Mouse (Mus musculus) myocyte (in vitro differentiated cells): Measurements from ENCODE around the gene Tlr2. TPM values are rescaled to one million over a fixed set of nuclear protein-coding genes. Genes with fewer than 3 reads are reported as not detected.

Source experiments
- H3K27me3 ChIP-seq: one replicate; pipeline ENCODE4 v1.6.1; 2011; ENCODE audit not compliant: control insufficient read depth, insufficient read depth, insufficient read length
- H3K36me3 ChIP-seq: one replicate; pipeline ENCODE4 v1.6.1; 2011; ENCODE audit not compliant: control insufficient read depth, insufficient read depth
- H3K4me2 ChIP-seq: one replicate; pipeline ENCODE4 v1.6.1; 2011; ENCODE audit warnings: low read depth, control low read depth
- H3K4me3 ChIP-seq: one replicate; pipeline ENCODE4 v1.5.1; 2011; ENCODE audit warnings: mild to moderate bottlenecking, control low read depth, moderate library complexity
- H3K79me2 ChIP-seq: one replicate; pipeline ENCODE4 v1.6.1; 2011; ENCODE audit not compliant: control insufficient read depth, insufficient read depth
- H3ac ChIP-seq: one replicate; pipeline ENCODE4 v1.6.1; 2011; ENCODE audit not compliant: control insufficient read depth, insufficient read length
- CEBPB ChIP-seq: IDR thresholded peaks from 2 replicates; pipeline ENCODE4 v1.6.1; 2011; ENCODE audit warnings: mild to moderate bottlenecking, moderate library complexity; ENCODE audit not compliant: poor library complexity, insufficient read depth, severe bottlenecking
- E2F4 ChIP-seq: IDR thresholded peaks from one replicate; pipeline ENCODE4 v1.6.1; 2011; ENCODE audit warnings: mild to moderate bottlenecking, control low read depth, moderate library complexity; ENCODE audit not compliant: insufficient read depth
- MAX ChIP-seq: IDR thresholded peaks from one replicate; pipeline ENCODE4 v1.6.1; 2011; ENCODE audit warnings: low read depth, mild to moderate bottlenecking, control low read depth
- MYOD1 ChIP-seq, 3 experiments: IDR thresholded peaks; one replicate each; pipeline ENCODE4 v1.6.1; 2011; ENCODE audit warnings: control low read depth in 2 of 3, low read depth in 2 of 3, mild to moderate bottlenecking in 2 of 3, moderate library complexity in 1 of 3; ENCODE audit not compliant: insufficient read length in 2 of 3, control insufficient read depth in 1 of 3
- MYOG ChIP-seq, 3 experiments: IDR thresholded peaks; one replicate each; pipeline ENCODE4 v1.6.1; 2011; ENCODE audit warnings: control low read depth in 2 of 3, low read depth in 2 of 3, mild to moderate bottlenecking in 2 of 3; ENCODE audit not compliant: insufficient read length in 2 of 3, control insufficient read depth in 1 of 3, insufficient read depth in 1 of 3
- POLR2A ChIP-seq: IDR thresholded peaks from one replicate; pipeline ENCODE4 v1.6.1; 2011; ENCODE audit warnings: low read depth, mild to moderate bottlenecking, control low read depth, moderate library complexity; ENCODE audit not compliant: insufficient read length
- POLR2AphosphoS2 ChIP-seq: IDR thresholded peaks from one replicate; pipeline ENCODE4 v1.6.1; 2011; ENCODE audit warnings: low read depth, control low read depth; ENCODE audit not compliant: insufficient read length
- REST ChIP-seq: IDR thresholded peaks from one replicate; pipeline ENCODE4 v1.6.1; 2011; ENCODE audit warnings: mild to moderate bottlenecking, control low read depth, moderate library complexity; ENCODE audit not compliant: insufficient read depth, insufficient read length
- SRF ChIP-seq: IDR thresholded peaks from one replicate; pipeline ENCODE4 v1.6.1; 2011; ENCODE audit warnings: low read depth; ENCODE audit not compliant: control insufficient read depth, insufficient read length
- TCF12 ChIP-seq: IDR thresholded peaks from one replicate; pipeline ENCODE4 v1.6.1; 2011; ENCODE audit warnings: mild to moderate bottlenecking, control low read depth; ENCODE audit not compliant: poor library complexity, insufficient read depth, severe bottlenecking
- TCF3 ChIP-seq: IDR thresholded peaks from one replicate; pipeline ENCODE4 v1.6.1; 2011; ENCODE audit warnings: low read depth, control low read depth; ENCODE audit not compliant: insufficient read length
- USF1 ChIP-seq: IDR thresholded peaks from one replicate; pipeline ENCODE4 v1.6.1; 2011; ENCODE audit warnings: low read depth, mild to moderate bottlenecking, control low read depth, moderate library complexity
- polyA plus RNA-seq: library from polyadenylated mRNA; unstranded; fragments of >200 nt; fragmentation: generic; extraction: Trizol; gene quantifications from one replicate; pipeline ENCODE4 v1.2.1, GENCODE M21; 2012; ENCODE audit warnings: missing spikeins

Gene Tlr2
- polyA plus RNA-seq, 1 experiment: 4.5 TPM

DNA sequence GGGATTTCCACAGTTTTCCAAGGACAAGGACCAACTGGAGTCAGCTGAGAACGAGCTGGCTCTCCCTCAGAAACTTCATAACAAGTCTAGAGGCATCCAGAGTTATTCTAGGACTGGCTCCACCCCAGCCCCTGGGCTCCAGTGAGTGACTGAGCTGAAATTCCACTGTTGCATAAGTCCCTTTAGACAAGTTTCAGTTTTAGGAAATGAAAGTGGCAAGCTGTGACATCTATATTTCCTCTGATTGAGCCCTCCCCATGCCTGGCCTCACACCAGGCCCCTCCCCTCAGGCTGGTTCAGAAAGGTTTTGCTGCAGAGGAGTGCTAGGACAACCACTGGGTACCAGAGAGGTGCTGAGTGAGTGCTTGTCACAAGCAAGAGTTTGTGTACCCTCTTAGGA is 21.4 kb upstream of the Tlr2 start:
- H3K4me2 ChIP-seq: peak overlapping the region; percentile 72
- no peaks in the 10 kb centered on the region for H3K79me2 ChIP-seq
- peak; percentile 65 for TF ChIP-seq CEBPB
- no peak for TF ChIP-seq REST
- TF ChIP-seq MYOG (IDR thresholded peaks at IDR 0.05; ENCODE audit: control insufficient read depth in 1 of 3, insufficient read depth in 1 of 3, insufficient read length in 2 of 3, low read depth in 2 of 3): no peak
- TF ChIP-seq USF1: no peak
- no peak for TF ChIP-seq E2F4
- no peak for TF ChIP-seq POLR2AphosphoS2
- TF ChIP-seq TCF12: no peak
- peak; percentile 22 for TF ChIP-seq POLR2A
- TF ChIP-seq MYOD1 (IDR thresholded peaks at IDR 0.05; ENCODE audit: control insufficient read depth in 1 of 3, insufficient read length in 2 of 3, low read depth in 2 of 3): no peak
- no peak for TF ChIP-seq TCF3
- no peak for TF ChIP-seq MAX
- TF ChIP-seq SRF: no peak
- H3K4me3 ChIP-seq: no peak overlapping the region
- H3K36me3 ChIP-seq: no peaks in the 10 kb centered on the region
- H3ac ChIP-seq: no peak overlapping the region
- no peaks in the 10 kb centered on the region for H3K27me3 ChIP-seq

- Histone ChIP-seq H3K4me2 (no peak overlapping the region), H3K27me3 (peaks cover 5% of the 10 kb centered on the region), H3ac (no peak overlapping the region), H3K4me3 (no peak overlapping the region), H3K79me2 (no peaks in the 10 kb centered on the region), H3K36me3 (no peaks in the 10 kb centered on the region)
- TF ChIP-seq USF1 (no peak), SRF (no peak), TCF3 (no peak), POLR2A (no peak), MYOD1 (IDR thresholded peaks at IDR 0.05; ENCODE audit: control insufficient read depth in 1 of 3, insufficient read length in 2 of 3, low read depth in 2 of 3) (no peak), REST (no peak), MAX (no peak), CEBPB (no peak), E2F4 (no peak), POLR2AphosphoS2 (no peak), TCF12 (no peak), MYOG (IDR thresholded peaks at IDR 0.05; ENCODE audit: control insufficient read depth in 1 of 3, insufficient read depth in 1 of 3, insufficient read length in 2 of 3, low read depth in 2 of 3) (no peak)
These were observed 18.0 kb upstream of the Tlr2 start for GRCm38 (mm10) chr3:83859595-83859994.

DNA sequence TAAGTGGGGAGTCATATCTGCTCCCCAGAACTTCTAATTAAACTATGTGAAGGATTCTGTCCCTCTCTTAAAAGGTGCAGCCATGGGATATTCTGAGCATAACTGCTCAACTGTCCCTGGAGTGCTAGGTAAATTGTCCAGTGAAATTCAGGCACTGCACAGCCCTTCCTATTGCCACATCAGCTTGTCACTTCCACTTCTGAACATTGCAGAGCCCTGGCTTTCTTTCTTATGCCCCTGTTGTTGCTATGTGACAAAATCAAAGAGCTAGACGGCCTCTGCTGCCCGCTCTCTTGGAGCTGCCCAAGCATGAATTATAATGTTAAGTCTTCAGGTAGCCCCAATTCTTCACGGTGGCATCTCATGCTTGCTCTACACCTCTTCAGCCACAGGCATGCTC is 17.5 kb upstream of the Tlr2 start:
- Histone ChIP-seq H3K27me3 (peaks cover 8% of the 10 kb centered on the region), H3K4me2 (no peak overlapping the region), H3ac (no peak overlapping the region), H3K4me3 (no peak overlapping the region), H3K36me3 (no peaks in the 10 kb centered on the region), H3K79me2 (no peaks in the 10 kb centered on the region)
- TF ChIP-seq MYOD1 (IDR thresholded peaks at IDR 0.05; ENCODE audit: control insufficient read depth in 1 of 3, insufficient read length in 2 of 3, low read depth in 2 of 3): no peak
- no peak for TF ChIP-seq TCF3
- TF ChIP-seq SRF: no peak
- no peak for TF ChIP-seq MAX
- no peak for TF ChIP-seq POLR2AphosphoS2
- TF ChIP-seq MYOG (IDR thresholded peaks at IDR 0.05; ENCODE audit: control insufficient read depth in 1 of 3, insufficient read depth in 1 of 3, insufficient read length in 2 of 3, low read depth in 2 of 3): no peak
- TF ChIP-seq E2F4: no peak
- no peak for TF ChIP-seq REST

- Histone ChIP-seq H3ac (no peak overlapping the region), H3K79me2 (no peaks in the 10 kb centered on the region), H3K36me3 (no peaks in the 10 kb centered on the region), H3K27me3 (peaks cover 16% of the 10 kb centered on the region), H3K4me2 (no peak overlapping the region), H3K4me3 (no peak overlapping the region)
- TF ChIP-seq CEBPB (no peak), USF1 (no peak), REST (no peak)
These were observed 16.1 kb upstream of the Tlr2 start for GRCm38 (mm10) chr3:83857621-83858020.

- no peak overlapping the region for H3ac ChIP-seq
These were observed 14.1 kb upstream of the Tlr2 start for GRCm38 (mm10) chr3:83855643-83856042.

More at GRCm38 (mm10) chr3:83855643-83856042, 14.1 kb upstream of the Tlr2 start:
- Histone ChIP-seq H3K36me3 (no peaks in the 10 kb centered on the region), H3K27me3 (peaks cover 16% of the 10 kb centered on the region), H3K4me2 (no peak overlapping the region), H3K4me3 (no peak overlapping the region), H3K79me2 (no peaks in the 10 kb centered on the region)
- TF ChIP-seq REST: no peak
- no peak for TF ChIP-seq SRF
- TF ChIP-seq MYOG (IDR thresholded peaks at IDR 0.05; ENCODE audit: control insufficient read depth in 1 of 3, insufficient read depth in 1 of 3, insufficient read length in 2 of 3, low read depth in 2 of 3): no peak
- no peak for TF ChIP-seq TCF12
- no peak for TF ChIP-seq MAX
- TF ChIP-seq USF1: no peak
- no peak for TF ChIP-seq CEBPB
- no peak for TF ChIP-seq POLR2AphosphoS2
- no peak for TF ChIP-seq E2F4
- TF ChIP-seq POLR2A: no peak
- no peak for TF ChIP-seq TCF3
- TF ChIP-seq MYOD1 (IDR thresholded peaks at IDR 0.05; ENCODE audit: control insufficient read depth in 1 of 3, insufficient read length in 2 of 3, low read depth in 2 of 3): no peak
